Mouse (Mus musculus) cerebellum, postnatal 10 days (tissue): ENCODE measurements at regions not wholly inside any gene's neighbourhood (a gene's known extent, or its start where the extent isn't known, plus 50 kb on each side); places are given as distances from the start of the nearest gene placed in this dataset.

Source experiments
- DNase-seq, 2 experiments: peaks; one replicate each; pipeline ENCODE4 v3.0.0; 2021; ENCODE audit warnings: mixed read lengths in 2 of 2

GRCm38 (mm10) chr12:25323171-25323570 lies 226.2 kb upstream of the Id2 start:
- DNase-seq: no peak

GRCm38 (mm10) chr12:25320262-25320767 lies 223.4 kb upstream of the Id2 start:
- DNase-seq: no peak

DNA sequence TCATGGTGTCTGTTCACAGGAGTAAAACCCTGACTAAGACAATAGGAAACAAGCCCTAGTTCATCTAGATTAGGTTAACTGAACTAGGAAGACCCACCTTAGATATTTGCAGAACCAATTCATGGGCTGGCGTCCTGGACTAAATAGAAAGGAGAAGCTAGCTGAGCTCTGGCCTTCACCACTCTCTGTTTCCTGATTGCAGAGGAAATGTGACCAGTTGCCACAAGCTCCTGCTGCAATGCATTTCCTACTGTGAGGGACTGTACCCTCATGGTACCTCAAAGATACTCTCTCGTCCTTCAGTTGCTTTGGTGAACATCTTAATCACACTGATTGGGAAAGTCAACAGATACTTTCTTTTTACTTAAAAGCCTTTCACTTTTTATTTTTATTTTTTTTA lies 222.9 kb upstream of the Id2 start:
- DNase-seq: no peak

DNA sequence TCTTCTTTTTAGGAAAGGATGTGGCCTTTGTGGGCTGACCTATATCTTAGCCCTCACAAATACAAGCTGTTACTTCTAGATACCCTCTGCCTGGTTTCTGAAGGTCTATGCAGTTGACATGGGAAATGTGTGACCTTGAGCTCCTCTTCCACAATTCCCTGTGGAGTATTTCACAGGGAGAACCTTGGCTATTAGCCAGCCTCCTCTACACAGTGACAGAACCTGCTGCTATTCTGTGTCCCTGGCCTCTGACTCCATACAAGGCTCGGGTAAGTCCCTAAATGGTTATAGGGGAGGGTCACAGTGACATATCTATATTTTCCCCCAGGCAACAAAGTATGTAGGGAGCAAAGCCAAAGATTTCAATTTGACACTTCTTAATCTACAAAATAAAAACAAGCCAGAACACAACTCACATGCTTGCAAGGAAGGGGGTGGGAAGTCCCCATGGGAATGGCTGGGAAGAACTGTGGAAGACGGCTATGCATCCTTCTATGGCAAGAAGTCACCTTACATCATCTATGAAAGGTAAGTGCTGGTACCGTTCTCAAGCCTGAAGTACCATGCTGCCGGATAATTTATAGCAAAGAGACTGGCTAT lies 221.2 kb upstream of the Id2 start:
- no peak for DNase-seq

DNA sequence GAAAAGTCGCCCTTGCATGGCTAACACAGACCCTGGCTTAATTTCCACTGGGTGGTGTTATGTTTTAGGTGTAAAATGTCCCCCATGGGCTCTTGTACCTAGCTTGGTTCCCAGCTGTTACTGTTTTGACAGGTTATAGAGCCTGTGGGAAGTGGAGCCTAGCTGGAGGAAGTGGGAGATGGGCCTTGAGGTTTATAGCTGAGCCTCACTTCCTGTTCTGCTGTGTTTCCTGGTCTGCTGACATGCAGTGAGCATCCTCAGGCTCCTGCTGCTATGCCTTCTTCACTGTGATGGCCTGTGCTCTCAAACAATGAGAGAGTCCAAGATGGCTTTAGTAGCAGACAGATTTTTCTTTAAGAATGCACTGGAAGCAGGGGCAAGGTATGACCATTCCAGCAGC lies 219.0 kb upstream of the Id2 start:
- DNase-seq: no peak

- DNase-seq: no peak
Measured at GRCm38 (mm10) chr12:25313212-25313611, 216.3 kb upstream of the Id2 start.

DNA sequence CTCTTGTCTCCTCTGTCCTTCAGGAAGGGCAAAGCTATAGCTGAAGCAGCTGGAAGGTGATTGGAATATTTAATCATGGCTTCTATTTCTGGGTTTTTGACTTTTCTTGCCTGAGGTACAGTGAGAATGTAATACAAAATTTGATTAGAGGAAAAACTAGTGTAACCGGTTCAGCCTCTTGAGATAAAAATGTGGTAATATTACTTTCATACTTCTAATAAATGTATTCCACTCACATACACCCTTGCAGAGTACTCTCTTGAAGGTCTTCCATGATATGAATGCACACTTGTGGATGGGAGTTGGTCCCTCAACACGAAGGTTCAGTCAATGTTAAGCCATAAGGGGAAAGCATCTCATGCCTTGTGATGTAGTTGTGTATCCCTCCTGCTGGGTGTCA lies 215.4 kb upstream of the Id2 start:
- DNase-seq: no peak

DNA sequence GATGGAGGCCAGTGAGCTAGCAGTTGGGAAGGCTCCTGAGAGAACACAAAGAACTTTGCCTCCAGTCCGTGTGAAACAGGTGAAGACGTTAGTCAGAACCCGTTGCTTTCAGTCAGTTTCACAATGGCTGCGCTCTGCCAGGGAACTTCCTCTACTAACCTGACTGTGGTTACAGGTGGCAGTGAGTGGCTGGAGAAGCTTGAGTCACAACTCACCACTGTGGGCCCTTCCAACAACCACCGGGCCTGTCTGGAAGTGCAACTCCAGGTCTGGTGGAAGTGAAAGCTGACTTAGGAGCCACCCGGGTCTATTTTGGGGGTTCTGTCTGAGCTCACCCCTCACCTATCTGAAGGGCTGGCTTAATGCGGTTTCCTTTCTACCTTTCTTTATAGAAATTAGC lies 214.8 kb upstream of the Id2 start:
- DNase-seq: no peak

DNA sequence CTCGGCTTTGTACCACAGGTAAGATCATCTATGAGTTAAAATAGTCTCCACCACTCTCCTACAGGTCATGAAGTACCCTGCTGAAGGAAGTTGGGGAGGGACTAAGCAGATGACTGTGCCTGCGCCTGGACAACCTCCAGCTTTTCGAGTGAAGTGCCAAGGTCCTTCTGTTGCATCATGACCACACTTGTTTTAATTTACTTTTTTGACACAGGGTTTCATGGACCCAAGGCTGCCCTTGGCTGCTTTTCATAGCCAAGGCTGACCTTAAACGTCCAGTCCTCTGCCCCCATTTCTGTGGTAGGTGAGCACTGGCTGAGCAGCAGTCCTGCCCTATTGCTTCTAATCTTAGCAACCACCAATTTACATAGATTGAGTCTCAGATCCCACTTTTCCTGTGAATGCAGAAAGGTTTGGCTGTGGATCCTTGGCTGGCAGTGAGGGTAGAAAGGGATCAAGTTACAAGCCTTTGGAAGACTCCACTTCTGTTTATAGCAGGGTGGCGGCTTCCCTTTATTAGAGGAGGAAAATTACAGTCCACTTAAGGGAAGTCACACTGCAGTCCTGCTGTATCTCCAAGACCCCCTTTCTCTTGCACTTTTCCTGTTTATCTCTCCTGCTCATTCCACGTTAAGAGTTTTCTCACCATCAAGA lies 213.5 kb upstream of the Id2 start:
- peak; percentile 35 to 56 for DNase-seq

GRCm38 (mm10) chr12:25309234-25309633 lies 212.3 kb upstream of the Id2 start:
- DNase-seq: no peak

GRCm38 (mm10) chr12:25305764-25306653 lies 209.1 kb upstream of the Id2 start:
- DNase-seq: no peak

- DNase-seq: peak; percentile 30 to 56
Measured at GRCm38 (mm10) chr12:25304820-25305511, 208.0 kb upstream of the Id2 start.

- peak in 1 of 2 experiments; percentile 9 for DNase-seq
Measured at GRCm38 (mm10) chr12:25303500-25304050, 206.6 kb upstream of the Id2 start.

GRCm38 (mm10) chr12:25300804-25301390 lies 204.0 kb upstream of the Id2 start:
- DNase-seq: no peak

- DNase-seq: no peak
Measured at GRCm38 (mm10) chr12:25299603-25300471, 202.9 kb upstream of the Id2 start.

GRCm38 (mm10) chr12:25298766-25299165 lies 201.8 kb upstream of the Id2 start:
- DNase-seq: no peak

DNA sequence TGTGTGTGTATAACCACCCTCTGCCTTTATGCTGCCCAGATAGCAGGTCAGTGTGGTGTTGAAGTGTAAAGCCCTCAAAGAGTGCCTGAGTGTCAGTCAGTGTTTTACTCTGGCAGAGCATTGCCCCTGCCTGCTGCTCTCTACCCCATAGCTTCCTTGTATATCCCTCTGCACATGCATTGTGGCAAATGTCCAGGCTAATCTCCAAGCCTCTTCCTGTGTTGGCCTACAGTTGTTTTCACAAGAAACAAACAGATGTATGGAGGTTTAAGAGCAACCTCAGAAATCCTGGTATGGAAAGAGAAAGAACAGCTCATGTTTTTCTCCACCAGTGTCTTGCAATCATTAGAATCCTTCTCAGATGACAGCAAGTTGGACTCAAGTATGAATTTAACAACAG lies 201.0 kb upstream of the Id2 start:
- DNase-seq: no peak

DNA sequence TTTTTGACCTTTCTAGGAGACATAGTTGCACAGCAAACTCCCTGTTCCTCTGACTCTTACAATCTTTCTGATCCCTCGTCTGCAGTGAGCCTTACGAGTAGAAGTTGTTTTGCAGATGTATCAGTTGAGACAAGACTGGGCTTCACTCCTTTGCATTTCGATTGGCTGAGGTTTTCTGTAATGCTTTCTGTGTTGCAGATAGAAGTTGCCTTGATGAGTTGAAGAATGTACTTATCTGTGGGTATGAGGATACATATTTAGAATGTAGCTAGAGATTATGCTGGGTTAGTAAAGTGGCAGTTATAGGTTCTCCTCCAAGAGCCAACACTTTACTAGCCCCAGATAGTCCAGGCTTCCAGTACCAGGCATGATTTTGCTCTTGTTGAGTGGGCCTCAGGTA lies 199.7 kb upstream of the Id2 start:
- DNase-seq: no peak

- DNase-seq: no peak
Measured at GRCm38 (mm10) chr12:25294179-25295025, 197.5 kb upstream of the Id2 start.

- DNase-seq: no peak
Measured at GRCm38 (mm10) chr12:25293470-25294178, 196.7 kb upstream of the Id2 start.
